In the genomic region with DNA sequence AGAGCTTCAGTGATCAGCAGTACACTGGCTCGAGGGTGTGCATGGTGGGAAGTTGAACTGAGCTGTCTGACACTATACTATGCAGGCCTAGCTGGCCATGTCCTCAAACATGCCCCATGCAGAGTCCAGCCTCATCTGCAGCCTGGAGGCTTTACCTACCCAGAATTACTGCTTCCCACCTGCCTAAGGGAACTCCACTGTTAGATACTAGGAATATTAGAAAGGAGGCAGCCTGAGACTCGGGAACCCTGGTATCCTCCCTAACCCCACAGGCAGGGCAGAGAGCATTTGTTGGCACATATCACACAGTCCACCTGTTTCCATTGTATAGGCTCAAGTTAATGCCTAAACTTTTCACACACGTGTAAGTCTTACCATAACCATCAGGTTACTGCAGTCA, we compare ENCODE assay signal across 8 mouse cellular contexts. TPM values are rescaled to one million over a fixed set of nuclear protein-coding genes. Genes with fewer than 3 reads are reported as not detected.
DNase-seq lines count a peak whose midpoint lies in the region; ATAC-seq lines count a peak whose summit lies in the region.

No protein-coding gene starts in this region.

- H3K36me3 ChIP-seq in heart, embryonic 12.5 days = peaks cover 15% of the 10 kb centered on the region
- peaks cover 15% of the 10 kb centered on the region for H3K36me3 ChIP-seq in hindbrain, embryonic 13.5 days

- no peak overlapping the region for H3K27ac ChIP-seq in heart, embryonic 12.5 days (ENCODE audit: poor library complexity, severe bottlenecking)
- no peak overlapping the region for H3K27ac ChIP-seq in hindbrain, embryonic 13.5 days

- H3K4me2 ChIP-seq in heart, embryonic 12.5 days = 0 out of 2 replicates have a peak overlapping the region, but pooled peaks have one; percentile 17
- H3K4me2 ChIP-seq in hindbrain, embryonic 13.5 days = no peak overlapping the region

- H3K9me3 ChIP-seq in heart, embryonic 12.5 days (replicated peaks) = no peaks in the 10 kb centered on the region
- no peaks in the 10 kb centered on the region for H3K9me3 ChIP-seq in hindbrain, embryonic 13.5 days

- no peak overlapping the region for H3K4me3 ChIP-seq in heart, embryonic 12.5 days
- 0 out of 2 replicates have a peak overlapping the region, but pooled peaks have one; percentile 66 for H3K4me3 ChIP-seq in hindbrain, embryonic 13.5 days

- intact Hi-C loops in heart, postnatal 10 days (cut with DNase I) = loop anchor here (10.0 kb wide), 1 partner anchor 1657 kb away; no protein-coding TSS in a partner anchor

- 45% methylated on average over 3 of the region's 3 CpGs for WGBS in heart, embryonic 12.5 days
- 50% methylated on average over 3 of the region's 3 CpGs for WGBS in hindbrain, embryonic 13.5 days

- no peaks in the 10 kb centered on the region for H3K27me3 ChIP-seq in heart, embryonic 12.5 days (replicated peaks)
- peaks cover 19% of the 10 kb centered on the region for H3K27me3 ChIP-seq in hindbrain, embryonic 13.5 days

- 0 out of 2 replicates have a peak, but pooled peaks have one; percentile 5 for ATAC-seq in heart, embryonic 12.5 days (ENCODE audit: insufficient number of reproducible peaks, low FRiP score)
- ATAC-seq in common myeloid progenitor, adult 5-6 weeks (replicated peaks; ENCODE audit: low read depth, poor library complexity, severe bottlenecking) = 0 out of 2 replicates have a peak, but pooled peaks have one; percentile 4
- ATAC-seq in hindbrain, embryonic 13.5 days (ENCODE audit: low FRiP score) = peak; percentile 34
- peak; percentile 5; the same call in 1 of the 2 replicates for ATAC-seq in megakaryocyte-erythroid progenitor cell, adult 5-6 weeks (replicated peaks; ENCODE audit: low FRiP score, low TSS enrichment, poor library complexity, severe bottlenecking)

- DNase-seq in heart, postnatal 10 days = no peak
- DNase-seq in yolk sac, embryonic 10.5 days (ENCODE audit: low spot score) = no peak
- DNase-seq in right cerebral cortex, postnatal 25 days = no peak
- DNase-seq in kidney, adult 8-10 months = no peak

- H3K4me1 ChIP-seq in heart, embryonic 12.5 days (replicated peaks) = peaks cover 19% of the 10 kb centered on the region
- peaks cover 20% of the 10 kb centered on the region for H3K4me1 ChIP-seq in hindbrain, embryonic 13.5 days (replicated peaks)

- no peak overlapping the region for H3K9ac ChIP-seq in heart, embryonic 12.5 days
- H3K9ac ChIP-seq in hindbrain, embryonic 13.5 days = no peak overlapping the region

RNA-seq across cellular contexts. Expression of a gene that starts 0.6 kb away (rescaled TPM):
- polyA plus RNA-seq in heart, embryonic 12.5 days (2016; fragmentation: Nextera tagmentation; extraction: Ambion mirVana) = 53.8 and 59.1 TPM in 2 replicates
- 10 to 100 TPM; 14.4 to 15.4 TPM for total RNA-seq in heart, postnatal 10 days (2021)
- 66.2 and 81.4 TPM in 2 replicates for total RNA-seq in common myeloid progenitor, adult 5-6 weeks (2017)
- 50.8 and 52.5 TPM in 2 replicates for polyA plus RNA-seq in hindbrain, embryonic 13.5 days (2015; fragmentation: Nextera tagmentation; extraction: Ambion mirVana)
- 72.9 and 103 TPM in 2 replicates for total RNA-seq in megakaryocyte-erythroid progenitor cell, adult 5-6 weeks (2014; fragmentation: Nextera tagmentation)
- total RNA-seq in megakaryocyte-erythroid progenitor cell, adult 5-6 weeks (2017) = 71.6 and 84.2 TPM in 2 replicates

RNA-seq across cellular contexts. Expression of a gene that starts 18.7 kb away (rescaled TPM):
- 18.4 and 19.5 TPM in 2 replicates for polyA plus RNA-seq in heart, embryonic 12.5 days (2016; fragmentation: Nextera tagmentation; extraction: Ambion mirVana)
- total RNA-seq in heart, postnatal 10 days (2021) = 1 to 10 TPM; 6.4 to 7.6 TPM
- total RNA-seq in common myeloid progenitor, adult 5-6 weeks (2017) = 11.4 and 14.7 TPM in 2 replicates
- 3.1 and 3.5 TPM in 2 replicates for polyA plus RNA-seq in hindbrain, embryonic 13.5 days (2015; fragmentation: Nextera tagmentation; extraction: Ambion mirVana)
- total RNA-seq in megakaryocyte-erythroid progenitor cell, adult 5-6 weeks (2014; fragmentation: Nextera tagmentation) = 30.6 and 40.4 TPM in 2 replicates
- total RNA-seq in megakaryocyte-erythroid progenitor cell, adult 5-6 weeks (2017) = 15.4 and 19.0 TPM in 2 replicates
